Mouse (Mus musculus) bone marrow, adult 2 months (tissue): ENCODE data around the gene Kansl1. TPM values are rescaled to one million over a fixed set of nuclear protein-coding genes. Genes with fewer than 3 reads are reported as not detected.

ENCODE experiments used
- H3K27ac ChIP-seq: fragments of 200-500 bp; 2 replicates; pipeline ENCODE4 v1.5.1; 2012; ENCODE audit warnings: low read depth, mild to moderate bottlenecking, control low read depth, inconsistent platforms, low read length; ENCODE audit not compliant: control insufficient read depth, poor library complexity, insufficient read depth
- H3K4me1 ChIP-seq: fragments of 200-500 bp; 2 replicates; pipeline ENCODE4 v1.6.1; 2011; ENCODE audit warnings: low read length; ENCODE audit not compliant: control insufficient read depth, insufficient read depth
- H3K4me3 ChIP-seq: fragments of 200-500 bp; replicated peaks from 2 replicates; pipeline ENCODE3; 2011; ENCODE audit warnings: mild to moderate bottlenecking, low read depth, low read length, control low read depth; ENCODE audit not compliant: control insufficient read depth
- CTCF ChIP-seq: fragments of 200-500 bp; IDR thresholded peaks from 2 replicates; pipeline ENCODE4 v1.5.1; 2011; ENCODE audit warnings: low read length, control low read depth; ENCODE audit not compliant: control insufficient read depth, insufficient read depth
- POLR2A ChIP-seq: fragments of 200-500 bp; IDR thresholded peaks from 2 replicates; pipeline ENCODE4 v1.6.1; 2011; ENCODE audit warnings: low read depth, mild to moderate bottlenecking, control low read depth, low read length, borderline replicate concordance; ENCODE audit not compliant: control insufficient read depth
- WGBS: fragments of 180-500 bp; shearing (Covaris S2); methylation state at CpG from one replicate; pipeline ENCODE4 v1.1.7; 2018; 5-methylcytosine and 5-hydroxymethylcytosine counted together
- polyA plus RNA-seq: library from polyadenylated mRNA; stranded (reverse); fragments of >200 nt; gene quantifications from 2 replicates; pipeline ENCODE4 v1.2.4, GENCODE M21; 2011; ENCODE audit warnings: low replicate concordance; ENCODE audit not compliant: missing spikeins, insufficient read depth, insufficient read length

Kansl1 gene
- polyA plus RNA-seq: 8.1 and 19.0 TPM in 2 replicates

DNA sequence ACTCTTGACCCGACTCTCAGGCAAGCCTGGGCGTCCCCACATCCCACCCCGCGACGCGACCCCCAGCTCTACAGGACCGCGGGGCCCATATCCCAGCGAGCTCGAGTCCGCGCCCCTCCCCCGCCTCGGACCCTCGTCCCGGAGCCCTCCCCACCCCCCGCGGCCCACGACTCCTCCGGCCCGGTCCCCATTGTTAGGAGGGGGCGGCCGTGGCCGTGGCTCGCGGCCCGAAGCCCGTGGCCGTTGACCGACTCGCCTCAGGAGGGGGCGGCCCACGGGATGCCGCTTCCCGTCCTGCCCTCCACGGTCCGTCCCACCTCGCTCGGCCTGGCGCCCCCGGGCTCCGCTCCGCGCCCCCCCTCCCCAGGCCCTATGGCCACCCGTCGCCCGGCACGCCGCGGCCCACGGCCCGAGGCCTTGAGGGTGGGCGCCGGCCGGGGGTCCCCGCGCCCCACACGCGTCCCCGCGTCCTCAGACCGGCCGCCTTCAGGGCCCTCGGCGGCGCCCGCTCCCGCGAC is at the start of gene Kansl1:
TSS of gene Kansl1 (minus strand) at position 111 of the 518 bp plus-strand sequence.
- WGBS: under 1% methylated on average over 60 of the region's 69 CpGs
- peak within 1 kb of the TSS; percentile 48; the same call in 1 of the 2 replicates for H3K27ac ChIP-seq

DNA sequence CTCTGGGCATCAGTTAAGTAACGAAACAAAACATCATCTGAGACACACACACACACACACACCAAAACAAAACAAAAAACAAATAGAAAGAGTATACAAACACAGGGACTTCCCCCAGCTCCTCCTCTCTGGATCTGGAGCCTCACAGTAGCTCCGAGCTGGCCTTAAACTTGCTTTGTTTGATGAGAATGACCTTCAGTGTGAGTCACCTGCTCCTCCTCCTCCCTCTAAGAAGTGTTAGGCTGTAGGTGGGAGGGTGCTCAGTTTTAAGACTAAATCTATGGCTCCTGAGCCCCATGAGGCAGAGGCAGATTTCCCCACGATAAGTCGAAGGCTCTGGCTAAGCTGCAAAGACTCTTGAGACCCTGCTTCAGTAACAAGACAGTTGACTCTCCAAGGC is 43.8 kb upstream of the Kansl1 start:
- TF ChIP-seq CTCF (no peak), POLR2A (no peak)
- H3K4me1 ChIP-seq: no peaks in the 10 kb centered on the region
- no peak overlapping the region for H3K4me3 ChIP-seq
- no peak overlapping the region for H3K27ac ChIP-seq
- WGBS: 87% methylated on average over 4 of the region's 4 CpGs

More for the DNA sequence above, at the start of gene Kansl1:
- peak within 1 kb of the TSS; percentile 76 for H3K4me3 ChIP-seq
- TF ChIP-seq CTCF (no peak), POLR2A (no peak)
- no peaks in the 10 kb centered on the region; the same call in 1 of the 2 replicates for H3K4me1 ChIP-seq

DNA sequence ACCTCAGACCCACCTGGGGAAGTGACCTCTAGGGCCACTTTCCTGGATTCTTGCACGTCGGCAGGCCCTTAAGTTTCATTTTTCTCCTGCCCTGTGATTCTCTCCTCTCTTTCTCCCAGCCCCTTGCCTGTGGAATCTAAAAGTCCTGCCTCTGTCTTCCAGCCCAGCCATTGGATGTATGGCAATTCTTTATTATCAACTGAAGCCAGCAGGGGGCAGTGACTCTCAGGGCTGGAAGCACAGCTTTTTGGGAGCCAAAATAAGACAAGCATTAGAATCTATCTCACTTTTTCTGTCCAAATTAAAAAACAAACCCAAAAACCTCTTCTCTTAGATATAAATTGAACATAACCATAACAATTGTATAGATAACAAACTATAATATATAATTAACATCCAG is 41.9 kb upstream of the Kansl1 start:
- no peak overlapping the region for H3K4me3 ChIP-seq
- WGBS: 95% methylated on average over 2 of the region's 2 CpGs

DNA sequence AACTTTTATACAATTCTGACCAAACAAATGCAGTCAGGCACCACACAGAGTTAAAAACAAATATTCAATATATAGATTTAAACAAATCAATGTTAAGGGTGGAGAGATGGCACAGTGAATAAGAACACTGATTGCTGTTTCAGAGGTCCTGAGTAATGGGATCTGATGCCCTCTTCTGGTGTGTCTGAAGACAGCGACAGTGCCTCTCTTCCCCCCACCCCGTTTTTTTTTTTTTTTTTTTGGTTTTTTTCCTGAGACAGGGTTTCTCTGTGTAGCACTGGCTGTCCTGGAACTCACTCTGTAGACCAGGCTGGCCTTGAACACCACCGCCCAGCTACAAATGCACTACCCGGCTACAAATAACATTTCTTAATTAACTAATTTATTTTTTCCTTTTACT is 39.8 kb upstream of the Kansl1 start:
- TF ChIP-seq CTCF (no peak), POLR2A (no peak)
- H3K4me3 ChIP-seq: no peak overlapping the region
- 77% methylated on average over 4 of the region's 4 CpGs for WGBS

More for the DNA sequence above, 41.9 kb upstream of the Kansl1 start:
- TF ChIP-seq CTCF (peak; percentile 50), POLR2A (no peak)
- H3K27ac ChIP-seq: no peak overlapping the region
- no peaks in the 10 kb centered on the region for H3K4me1 ChIP-seq

GRCm38 (mm10) chr11:104488292-104488691 is 19.6 kb upstream of the Kansl1 start:
- H3K4me3 ChIP-seq: no peak overlapping the region
- WGBS: 74% methylated on average over 3 of the region's 3 CpGs
- TF ChIP-seq CTCF (no peak), POLR2A (no peak)
- no peaks in the 10 kb centered on the region for H3K4me1 ChIP-seq
- H3K27ac ChIP-seq: no peak overlapping the region

More for the DNA sequence above, 39.8 kb upstream of the Kansl1 start:
- no peaks in the 10 kb centered on the region for H3K4me1 ChIP-seq
- no peak overlapping the region for H3K27ac ChIP-seq

GRCm38 (mm10) chr11:104481971-104482370 is 13.3 kb upstream of the Kansl1 start:
- Histone ChIP-seq H3K27ac (no peak overlapping the region), H3K4me3 (no peak overlapping the region), H3K4me1 (no peaks in the 10 kb centered on the region)
- TF ChIP-seq CTCF (no peak), POLR2A (no peak)
- 70% methylated on average over 8 of the region's 8 CpGs for WGBS

GRCm38 (mm10) chr11:104479505-104479904 is 10.8 kb upstream of the Kansl1 start:
- 76% methylated on average over 4 of the region's 4 CpGs for WGBS
- no peaks in the 10 kb centered on the region for H3K4me1 ChIP-seq
- TF ChIP-seq POLR2A: no peak
- no peak overlapping the region for H3K4me3 ChIP-seq
- no peak overlapping the region for H3K27ac ChIP-seq

GRCm38 (mm10) chr11:104469371-104469835 is 742 bp upstream of the Kansl1 start:
- under 1% methylated on average over 19 of the region's 19 CpGs for WGBS
- no peak; the same call in 1 of the 2 replicates for TF ChIP-seq POLR2A
- TF ChIP-seq CTCF: no peak
- peak overlapping the region; percentile 76 for H3K4me3 ChIP-seq
- H3K4me1 ChIP-seq: no peaks in the 10 kb centered on the region; the same call in 1 of the 2 replicates
- no peak overlapping the region for H3K27ac ChIP-seq
